Mouse (Mus musculus): Measurements from ENCODE around the gene Eef2kmt. TPM values are rescaled to one million over a fixed set of nuclear protein-coding genes. Genes with fewer than 3 reads are reported as not detected.
"Not testable (repeated sequence)": the region's sequence is repeated elsewhere in the genome, so short reads cannot be mapped to it uniquely, and the experiment has no call there.

Gene Eef2kmt
- polyA plus RNA-seq, 1 experiment from 2014 or later = 8.9 TPM

- no peak overlapping the region for H3K4me2 ChIP-seq (ENCODE audit: low read depth, low read length)
- H3K4me1 ChIP-seq (ENCODE audit: insufficient read depth) = peaks cover 10% of the 10 kb centered on the region
- no peak overlapping the region for H3K9ac ChIP-seq (replicated peaks)
- H3K9me3 ChIP-seq (ENCODE audit: low read length) = no peaks in the 10 kb centered on the region
- TF ChIP-seq EP300 (IDR thresholded peaks at IDR 0.05; ENCODE audit: low read depth) (no peak), CTCF (IDR thresholded peaks at IDR 0.05; ENCODE audit: low read depth) (no peak)
- H3K27me3 ChIP-seq (ENCODE audit: insufficient read depth, low read length) = no peaks in the 10 kb centered on the region
- ATAC-seq (no peak), DNase-seq (no peak)
- H3K36me3 ChIP-seq (replicated peaks; ENCODE audit: insufficient read depth, low read length) = peaks cover 29% of the 10 kb centered on the region
- no peak overlapping the region for H3K27ac ChIP-seq (ENCODE audit: low read depth)
- no peak overlapping the region for H3K4me3 ChIP-seq (ENCODE audit: low read depth, low read length)
- 66% methylated on average over 3 of the region's 3 CpGs for WGBS (ENCODE audit: insufficient replicate concordance)
Observed at GRCm38 (mm10) chr16:5250891-5251290, 4.9 kb downstream of the Eef2kmt start.

DNA sequence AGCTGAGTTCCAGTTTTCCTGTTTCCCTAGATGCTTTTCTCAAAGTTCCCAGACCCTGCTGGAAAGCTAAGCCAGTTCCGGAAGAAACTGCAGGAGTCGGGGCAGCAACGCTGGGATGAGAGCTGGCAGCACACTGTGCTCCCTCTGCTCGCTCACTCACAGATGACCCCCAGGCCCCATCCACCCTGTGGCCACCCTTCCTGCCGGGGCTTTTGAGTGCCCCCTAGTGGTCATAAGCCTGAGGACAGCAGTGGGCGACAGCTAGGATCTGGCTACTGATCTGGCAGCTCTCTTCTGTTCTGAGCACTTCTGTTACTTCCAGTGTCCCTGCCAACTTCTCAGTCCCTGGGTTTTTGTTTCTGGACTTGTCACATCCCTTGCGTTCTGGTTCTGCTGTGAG, 11.4 kb downstream of the Eef2kmt start:
- Histone ChIP-seq H3K9me3 (ENCODE audit: low read length) (no peaks in the 10 kb centered on the region), H3K27me3 (ENCODE audit: insufficient read depth, low read length) (no peaks in the 10 kb centered on the region), H3K4me3 (ENCODE audit: low read depth, low read length) (no peak overlapping the region), H3K9ac (replicated peaks) (no peak overlapping the region), H3K4me1 (ENCODE audit: insufficient read depth) (no peaks in the 10 kb centered on the region), H3K36me3 (replicated peaks; ENCODE audit: insufficient read depth, low read length) (peaks cover 42% of the 10 kb centered on the region), H3K27ac (ENCODE audit: low read depth) (no peak overlapping the region), H3K4me2 (ENCODE audit: low read depth, low read length) (no peak overlapping the region)
- ATAC-seq = peak; percentile 66; the same call in 1 of the 2 replicates
- TF ChIP-seq CTCF (IDR thresholded peaks at IDR 0.05; ENCODE audit: low read depth) = peak; percentile 88
- TF ChIP-seq EP300 (IDR thresholded peaks at IDR 0.05; ENCODE audit: low read depth) = no peak
- 51% methylated on average over 7 of the region's 7 CpGs for WGBS (ENCODE audit: insufficient replicate concordance)
- DNase-seq = peak; percentile 68

- Histone ChIP-seq H3K27me3 (ENCODE audit: insufficient read depth, low read length) (no peaks in the 10 kb centered on the region), H3K9ac (replicated peaks) (no peak overlapping the region), H3K4me1 (ENCODE audit: insufficient read depth) (no peaks in the 10 kb centered on the region), H3K4me2 (ENCODE audit: low read depth, low read length) (no peak overlapping the region), H3K9me3 (ENCODE audit: low read length) (no peaks in the 10 kb centered on the region), H3K36me3 (replicated peaks; ENCODE audit: insufficient read depth, low read length) (peaks cover 35% of the 10 kb centered on the region), H3K4me3 (ENCODE audit: low read depth, low read length) (no peak overlapping the region), H3K27ac (ENCODE audit: low read depth) (no peak overlapping the region)
- DNase-seq (no peak), ATAC-seq (no peak)
- TF ChIP-seq EP300 (IDR thresholded peaks at IDR 0.05; ENCODE audit: low read depth) = no peak
- 85% methylated on average over 6 of the region's 6 CpGs for WGBS (ENCODE audit: insufficient replicate concordance)
Observed at GRCm38 (mm10) chr16:5242882-5243281, 12.9 kb downstream of the Eef2kmt start.

DNA sequence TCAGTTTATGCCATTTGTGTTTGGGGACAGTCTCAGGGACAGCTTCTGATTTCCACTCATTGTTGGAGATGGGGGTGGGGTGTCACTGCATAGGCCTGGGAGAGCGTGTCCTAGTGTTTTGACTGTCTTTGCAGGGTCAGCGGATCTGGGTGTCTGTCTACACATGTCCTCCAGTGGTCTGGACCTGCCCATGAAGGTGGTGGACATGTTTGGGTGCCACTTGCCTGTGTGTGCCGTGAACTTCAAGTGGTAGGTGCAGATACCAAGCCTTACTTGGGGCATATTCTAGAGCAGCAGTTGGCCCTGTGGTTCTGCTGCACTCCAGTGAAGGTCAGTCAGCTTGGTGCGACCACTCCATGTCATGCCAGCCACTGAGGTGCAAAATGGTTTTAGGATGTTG, 13.4 kb downstream of the Eef2kmt start:
- Histone ChIP-seq H3K4me1 (ENCODE audit: insufficient read depth) (no peaks in the 10 kb centered on the region), H3K27ac (ENCODE audit: low read depth) (no peak overlapping the region), H3K4me3 (ENCODE audit: low read depth, low read length) (no peak overlapping the region), H3K36me3 (replicated peaks; ENCODE audit: insufficient read depth, low read length) (peaks cover 32% of the 10 kb centered on the region), H3K9ac (replicated peaks) (no peak overlapping the region), H3K9me3 (ENCODE audit: low read length) (no peaks in the 10 kb centered on the region), H3K27me3 (ENCODE audit: insufficient read depth, low read length) (no peaks in the 10 kb centered on the region), H3K4me2 (ENCODE audit: low read depth, low read length) (no peak overlapping the region)
- DNase-seq (no peak), ATAC-seq (no peak)
- TF ChIP-seq CTCF (IDR thresholded peaks at IDR 0.05; ENCODE audit: low read depth) = no peak
- no peak for TF ChIP-seq EP300 (IDR thresholded peaks at IDR 0.05; ENCODE audit: low read depth)
- WGBS (ENCODE audit: insufficient replicate concordance) = 87% methylated on average over 4 of the region's 4 CpGs

DNA sequence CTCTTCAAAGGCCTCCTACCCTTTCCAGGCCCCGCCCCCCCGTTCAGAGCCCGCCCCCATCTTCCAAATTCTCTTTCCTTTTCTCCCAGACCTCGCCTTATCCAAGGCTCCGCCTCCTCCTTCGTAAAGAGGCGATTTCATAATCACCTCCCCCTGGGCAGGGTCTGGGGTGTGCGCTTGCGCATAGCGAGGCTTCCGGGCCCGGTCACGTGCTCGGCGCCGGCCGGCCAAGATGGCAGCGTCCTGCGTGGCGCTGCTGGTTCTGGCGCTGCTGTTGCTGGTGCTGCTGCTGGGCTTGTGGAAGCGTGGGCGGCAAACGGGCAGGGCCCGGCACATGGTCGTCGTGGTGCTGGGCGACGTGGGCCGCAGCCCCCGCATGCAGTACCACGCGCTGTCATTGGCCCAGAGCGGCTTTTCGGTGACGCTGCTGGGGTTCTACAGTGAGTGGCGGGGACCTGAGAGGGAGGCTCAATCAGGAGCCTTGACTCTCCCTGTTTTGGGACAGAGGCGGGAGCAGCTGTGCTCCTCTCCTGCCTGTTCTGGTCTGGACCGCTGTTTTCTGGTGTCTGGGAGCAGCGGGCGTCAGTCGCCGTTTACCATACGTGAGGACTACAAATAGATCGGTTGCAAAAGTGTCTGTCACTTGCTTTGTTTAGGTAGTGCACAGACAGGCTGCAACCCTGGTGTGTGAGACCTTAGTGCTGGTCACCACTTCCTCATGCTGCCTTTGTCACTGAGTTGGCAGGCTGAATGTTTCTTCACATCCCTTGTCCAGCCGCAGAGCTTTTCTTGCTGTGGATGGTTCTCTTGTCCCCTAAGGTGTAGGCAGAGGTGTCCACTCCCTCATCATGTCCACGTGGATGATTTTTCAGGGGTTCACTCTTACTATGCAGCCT, 22.1 kb downstream of the Eef2kmt start, which contains the start of gene Alg1:
Alg1 (plus strand) TSS at position 204 of the 896 bp plus-strand sequence.
- 0 out of 2 replicates have a peak, but pooled peaks cover 3% of the 10 kb centered on the region for H3K9me3 ChIP-seq (ENCODE audit: low read length)
- peak within 1 kb of the TSS; percentile 83 for H3K27ac ChIP-seq (ENCODE audit: low read depth)
- H3K4me2 ChIP-seq (ENCODE audit: low read depth, low read length) = peak within 1 kb of the TSS; percentile 77
- peaks cover 2% of the 10 kb centered on the region; the same call in 1 of the 2 replicates for H3K36me3 ChIP-seq (replicated peaks; ENCODE audit: insufficient read depth, low read length)
- peak within 1 kb of the TSS; percentile 85 for H3K9ac ChIP-seq (replicated peaks)
- peak; percentile 93 for DNase-seq
- WGBS (ENCODE audit: insufficient replicate concordance) = 2% methylated on average over 47 of the region's 47 CpGs
- peak; percentile 93 for ATAC-seq
- no peaks in the 10 kb centered on the region for H3K27me3 ChIP-seq (ENCODE audit: insufficient read depth, low read length)
- peaks cover 14% of the 10 kb centered on the region for H3K4me1 ChIP-seq (ENCODE audit: insufficient read depth)
- no peak for TF ChIP-seq EP300 (IDR thresholded peaks at IDR 0.05; ENCODE audit: low read depth)
- no peak for TF ChIP-seq CTCF (IDR thresholded peaks at IDR 0.05; ENCODE audit: low read depth)
- H3K4me3 ChIP-seq (ENCODE audit: low read depth, low read length) = peak within 1 kb of the TSS; percentile 84

DNA sequence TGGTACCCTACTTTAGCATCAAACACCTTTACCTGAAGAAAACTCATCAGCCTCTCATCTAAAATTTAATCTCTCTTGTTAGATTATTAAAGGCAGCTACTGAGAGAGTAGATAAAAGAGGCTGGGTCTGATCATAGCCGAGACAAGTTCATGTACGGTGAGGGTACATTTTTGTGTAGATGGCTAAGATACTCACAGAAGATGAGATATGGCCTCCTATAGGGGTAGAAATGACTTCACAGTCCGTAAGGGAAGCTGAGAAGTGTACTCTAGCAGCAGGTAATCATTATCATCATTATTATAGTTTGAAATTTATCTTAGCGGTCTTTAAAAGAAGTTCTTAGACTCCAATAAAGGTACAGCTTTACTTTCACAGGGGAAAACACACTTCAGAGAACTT, 22.8 kb downstream of the Eef2kmt start:
- Histone ChIP-seq H3K4me2 (ENCODE audit: low read depth, low read length) (peak overlapping the region; percentile 77), H3K4me3 (ENCODE audit: low read depth, low read length) (peak overlapping the region; percentile 84), H3K9me3 (ENCODE audit: low read length) (0 out of 2 replicates have a peak, but pooled peaks cover 3% of the 10 kb centered on the region), H3K9ac (replicated peaks) (no peak overlapping the region), H3K4me1 (ENCODE audit: insufficient read depth) (peaks cover 14% of the 10 kb centered on the region), H3K27me3 (ENCODE audit: insufficient read depth, low read length) (no peaks in the 10 kb centered on the region), H3K36me3 (replicated peaks; ENCODE audit: insufficient read depth, low read length) (no peaks in the 10 kb centered on the region), H3K27ac (ENCODE audit: low read depth) (no peak overlapping the region)
- DNase-seq = no peak
- WGBS (ENCODE audit: insufficient replicate concordance) = 76% methylated on average over 4 of the region's 4 CpGs
- TF ChIP-seq CTCF (IDR thresholded peaks at IDR 0.05; ENCODE audit: low read depth) (no peak), EP300 (IDR thresholded peaks at IDR 0.05; ENCODE audit: low read depth) (no peak)
- ATAC-seq = no peak

- not testable (repeated sequence) for H3K4me3 ChIP-seq (ENCODE audit: low read depth, low read length); H3K27me3 ChIP-seq (ENCODE audit: insufficient read depth, low read length); H3K4me2 ChIP-seq (ENCODE audit: low read depth, low read length); H3K36me3 ChIP-seq (replicated peaks; ENCODE audit: insufficient read depth, low read length); H3K9ac ChIP-seq (replicated peaks); DNase-seq; H3K4me1 ChIP-seq (ENCODE audit: insufficient read depth); H3K27ac ChIP-seq (ENCODE audit: low read depth); ATAC-seq; H3K9me3 ChIP-seq (ENCODE audit: low read length)
- WGBS (ENCODE audit: insufficient replicate concordance) = 76% methylated on average over 3 of the region's 3 CpGs
Observed at GRCm38 (mm10) chr16:5228103-5228502, 27.7 kb downstream of the Eef2kmt start.

DNA sequence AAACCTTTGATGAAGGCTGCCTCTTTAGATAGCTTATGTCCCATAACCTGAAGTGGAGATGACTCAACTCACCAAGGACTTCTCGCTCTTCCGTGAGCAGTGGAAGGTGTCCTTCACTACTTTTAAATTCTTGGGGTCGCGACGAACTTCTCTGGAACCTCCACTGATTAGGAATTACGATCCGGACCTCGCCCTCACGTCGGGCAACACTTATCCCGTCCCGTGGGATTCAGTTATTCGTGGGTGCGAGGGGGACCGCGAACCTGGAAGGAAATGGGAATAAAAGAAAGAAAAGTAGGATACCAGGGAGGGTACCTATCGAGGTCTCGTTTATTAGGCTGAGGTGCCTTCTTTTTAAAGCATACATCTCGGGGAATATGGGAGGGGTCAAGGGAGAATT, 28.3 kb downstream of the Eef2kmt start:
- not testable (repeated sequence) for ATAC-seq; DNase-seq; H3K4me2 ChIP-seq (ENCODE audit: low read depth, low read length); H3K9me3 ChIP-seq (ENCODE audit: low read length); H3K27ac ChIP-seq (ENCODE audit: low read depth); H3K4me1 ChIP-seq (ENCODE audit: insufficient read depth); H3K4me3 ChIP-seq (ENCODE audit: low read depth, low read length); H3K36me3 ChIP-seq (replicated peaks; ENCODE audit: insufficient read depth, low read length); H3K9ac ChIP-seq (replicated peaks); H3K27me3 ChIP-seq (ENCODE audit: insufficient read depth, low read length)
- WGBS (ENCODE audit: insufficient replicate concordance) = 71% methylated on average over 19 of the region's 19 CpGs

- not testable (repeated sequence) for H3K4me3 ChIP-seq (ENCODE audit: low read depth, low read length); H3K4me2 ChIP-seq (ENCODE audit: low read depth, low read length); ATAC-seq; H3K27ac ChIP-seq (ENCODE audit: low read depth); H3K9ac ChIP-seq (replicated peaks); H3K4me1 ChIP-seq (ENCODE audit: insufficient read depth); H3K9me3 ChIP-seq (ENCODE audit: low read length); H3K36me3 ChIP-seq (replicated peaks; ENCODE audit: insufficient read depth, low read length); DNase-seq; H3K27me3 ChIP-seq (ENCODE audit: insufficient read depth, low read length)
- 14% methylated on average over 1 of the region's 1 CpGs for whole genome bisulfite sequencing (ENCODE audit: insufficient replicate concordance)
Observed at GRCm38 (mm10) chr16:5226534-5226933, 29.2 kb downstream of the Eef2kmt start.
